In genomic region chr8:3397597-3397996, GRCm38 (mm10) we compare ENCODE assay signal across 21 mouse cellular contexts. TPM values are rescaled to one million over a fixed set of nuclear protein-coding genes. Genes with fewer than 3 reads are reported as not detected.
A peak's percentile ranks its signal among the peaks of the same experiment; 100 is the strongest.
DNase-seq lines count a peak whose midpoint lies in the region; TF ChIP-seq lines count a peak whose summit lies in the region.
"Had no signal": no experiment of that assay in that cellular context is flagged by ENCODE, and none has a peak within 500 bp of the region (broad histone marks: within the 10 kb centered on the region; RNA-seq: fewer than 3 reads in every experiment).

No protein-coding gene starts in this region.

- H3K36me3 ChIP-seq in kidney, adult 2 months (ENCODE audit: control insufficient read depth, insufficient read depth, low read length), result no peaks in the 10 kb centered on the region
- H3K36me3 ChIP-seq: midbrain, embryonic 15.5 days; stomach, embryonic 15.5 days had no signal

- no peak for TF ChIP-seq POLR2A in kidney, adult 2 months (IDR thresholded peaks at IDR 0.05; ENCODE audit: low read depth, low read length)
- no peak for TF ChIP-seq POLR2A in lung, adult 2 months (IDR thresholded peaks at IDR 0.05; ENCODE audit: borderline replicate concordance, extremely low read depth, low read depth, low read length)

- no peaks in the 10 kb centered on the region for H3K27me3 ChIP-seq in kidney, adult 2 months (replicated peaks; ENCODE audit: control insufficient read depth, insufficient read depth, low read length)
- H3K27me3 ChIP-seq: forebrain, embryonic 13.5 days; heart, embryonic 15.5 days; limb, embryonic 15.5 days; liver, embryonic 15.5 days; midbrain, embryonic 15.5 days; neural tube, embryonic 12.5 days; stomach, embryonic 15.5 days had no signal

- no peak for TF ChIP-seq CTCF in kidney, adult 2 months (conservative IDR thresholded peaks at IDR 0.05; ENCODE audit: insufficient read depth, insufficient read length, low read depth, low read length)
- no peak for TF ChIP-seq CTCF in lung, adult 2 months (IDR thresholded peaks at IDR 0.05; ENCODE audit: insufficient read depth, low read length)

- no peak overlapping the region for H3K27ac ChIP-seq in kidney, adult 2 months (ENCODE audit: insufficient read depth, low read depth, low read length)
- H3K27ac ChIP-seq: forebrain, embryonic 13.5 days; heart, embryonic 15.5 days; hindbrain, embryonic 14.5 days; limb, embryonic 15.5 days; liver, embryonic 15.5 days; midbrain, embryonic 15.5 days; neural tube, embryonic 12.5 days; stomach, embryonic 15.5 days had no signal

- peaks cover 17% of the 10 kb centered on the region for H3K4me1 ChIP-seq in kidney, adult 2 months (ENCODE audit: control insufficient read depth, insufficient read depth, low read length)
- H3K4me1 ChIP-seq in lung, adult 2 months (ENCODE audit: control insufficient read depth, insufficient read depth, low read length), result no peaks in the 10 kb centered on the region

- 37% methylated on average over 3 of the region's 3 CpGs for WGBS in kidney, adult 2 months
- WGBS in lung, adult 2 months, result 42% methylated on average over 3 of the region's 3 CpGs

- peak; percentile 61 for DNase-seq in adrenal gland, postnatal 10 days
- DNase-seq in adrenal gland, adult 8-10 months, result no peak
- DNase-seq in kidney, adult 2 months, result peak; percentile 68
- DNase-seq in kidney, adult 9 months, result no peak
- peak; percentile 17 for DNase-seq in lung, postnatal 25 days (ENCODE audit: low spot score)
- DNase-seq in lung, adult 2 months, result no peak
- DNase-seq in adipocyte (ENCODE audit: low spot score), result peak; percentile 94
- DNase-seq in B cell, adult 2 months, result no peak
- DNase-seq: cerebellum, adult 8-10 months; heart, postnatal 36 days; left cerebral cortex, postnatal 4 days; thymus, postnatal 25 days had no signal

- no peak overlapping the region for H3K4me3 ChIP-seq in kidney, adult 2 months (ENCODE audit: insufficient read depth, low read depth, low read length)
- H3K4me3 ChIP-seq in lung, adult 2 months (replicated peaks; ENCODE audit: extremely low read depth, low read depth, low read length), result no peak overlapping the region
- H3K4me3 ChIP-seq: forebrain, embryonic 13.5 days; heart, embryonic 15.5 days; limb, embryonic 15.5 days; liver, embryonic 15.5 days; midbrain, embryonic 15.5 days; neural tube, embryonic 12.5 days; stomach, embryonic 15.5 days had no signal

RNA-seq across cellular contexts. Expression of gene Arhgef18, which starts 4.8 kb away (rescaled TPM):
- total RNA-seq in adrenal gland, postnatal 10 days (2021), result 10 to 100 TPM; 27.4 to 36.5 TPM
- total RNA-seq in adrenal gland, adult 8-10 months (2022), result 10 to 100 TPM; 44.6 to 48.1 (median 47.0) TPM
- 37.9 and 38.9 TPM in 2 replicates for polyA plus RNA-seq in kidney, adult 2 months (2012; rRNA removed)
- 68.7 and 87.9 TPM in 2 replicates for polyA plus RNA-seq in lung, adult 2 months (2012; rRNA removed)

RNA-seq across cellular contexts. Expression of gene A430078G23Rik, which starts 44.4 kb away (rescaled TPM):
- 1 to 10 TPM; 2.3 to 3.7 TPM for total RNA-seq in adrenal gland, postnatal 10 days (2021)
- under 1 TPM; 0.23 to 0.83 (median 0.28) TPM for total RNA-seq in adrenal gland, adult 8-10 months (2022)
- 0.12 and 1.1 TPM in 2 replicates for polyA plus RNA-seq in kidney, adult 2 months (2012; rRNA removed)
- polyA plus RNA-seq in lung, adult 2 months (2012; rRNA removed), result 1.6 and 3.1 TPM in 2 replicates
- total RNA-seq: left cerebral cortex, adult 8-10 months had no signal
- polyA plus RNA-seq: hindbrain, embryonic 14.5 days; midbrain, embryonic 15.5 days had no signal

Comparison
In these comparisons a context has a peak if more than half of its experiments do, and no peak if none do; other contexts are left out.
1. DNase-seq: peak in adrenal gland, postnatal 10 days (single experiment), kidney, adult 2 months (single experiment), lung, postnatal 25 days (single experiment) and adipocyte (single experiment); none in adrenal gland, adult 8-10 months (single experiment), kidney, adult 9 months (single experiment), lung, adult 2 months (single experiment) and B cell, adult 2 months (0 of 2).